Mouse (Mus musculus) olfactory bulb, adult 2 months (tissue): ENCODE measurements around the gene Atg10. TPM values are rescaled to one million over a fixed set of nuclear protein-coding genes. Genes with fewer than 3 reads are reported as not detected.

Experiments
- H3K27ac ChIP-seq: fragments of 200-500 bp; 2 replicates; pipeline ENCODE4 v1.5.1; 2012; ENCODE audit warnings: low read depth, low read length; ENCODE audit not compliant: insufficient read depth
- H3K4me1 ChIP-seq: fragments of 200-500 bp; 2 replicates; pipeline ENCODE4 v1.6.1; 2012; ENCODE audit warnings: low read length; ENCODE audit not compliant: control insufficient read depth, insufficient read depth
- H3K4me3 ChIP-seq: fragments of 200-500 bp; 2 replicates; pipeline ENCODE4 v1.5.1; 2012; ENCODE audit warnings: mild to moderate bottlenecking, low read depth, low read length, moderate library complexity; ENCODE audit not compliant: insufficient read depth
- CTCF ChIP-seq: fragments of 200-500 bp; IDR thresholded peaks from 2 replicates; pipeline ENCODE4 v1.5.1; 2012; ENCODE audit warnings: low read depth, mild to moderate bottlenecking, low read length, moderate library complexity; ENCODE audit not compliant: insufficient read depth
- POLR2A ChIP-seq: fragments of 200-500 bp; IDR thresholded peaks from 2 replicates; pipeline ENCODE4 v1.6.1; 2012; ENCODE audit warnings: mild to moderate bottlenecking, low read depth, low read length, moderate library complexity; ENCODE audit not compliant: insufficient read depth
- WGBS: fragments of 180-500 bp; shearing (Covaris S2); methylation state at CpG from one replicate; pipeline ENCODE4 v1.1.7; 2018; 5-methylcytosine and 5-hydroxymethylcytosine counted together
- polyA plus RNA-seq: library from polyadenylated mRNA; stranded (reverse); fragments of >200 nt; gene quantifications from 2 replicates; pipeline ENCODE4 v1.2.4, GENCODE M21; 2012; ENCODE audit warnings: low replicate concordance; ENCODE audit not compliant: missing spikeins, insufficient read depth, insufficient read length

Gene Atg10
- polyA plus RNA-seq, 1 experiment = not detected

DNA sequence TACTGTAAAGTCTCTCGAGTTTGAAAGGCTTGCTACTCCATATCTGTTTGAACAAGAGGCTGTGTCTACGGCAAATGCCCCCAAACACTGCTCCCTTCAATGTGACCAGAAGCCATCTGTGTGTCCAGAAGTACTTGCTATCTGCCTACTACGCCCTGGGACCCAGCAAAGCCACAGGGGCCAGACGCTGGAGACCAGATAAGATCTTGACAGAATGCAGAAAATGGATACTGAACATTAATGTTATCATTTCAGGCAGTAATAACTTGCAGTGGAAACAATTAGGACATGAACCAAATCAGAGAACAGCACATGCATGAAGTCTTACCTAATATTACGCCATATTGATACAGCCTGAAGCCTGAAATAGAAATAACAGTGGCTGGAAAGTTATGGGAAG is 56.2 kb downstream of the Atg10 start:
- 96% methylated on average over 5 of the region's 5 CpGs for WGBS

DNA sequence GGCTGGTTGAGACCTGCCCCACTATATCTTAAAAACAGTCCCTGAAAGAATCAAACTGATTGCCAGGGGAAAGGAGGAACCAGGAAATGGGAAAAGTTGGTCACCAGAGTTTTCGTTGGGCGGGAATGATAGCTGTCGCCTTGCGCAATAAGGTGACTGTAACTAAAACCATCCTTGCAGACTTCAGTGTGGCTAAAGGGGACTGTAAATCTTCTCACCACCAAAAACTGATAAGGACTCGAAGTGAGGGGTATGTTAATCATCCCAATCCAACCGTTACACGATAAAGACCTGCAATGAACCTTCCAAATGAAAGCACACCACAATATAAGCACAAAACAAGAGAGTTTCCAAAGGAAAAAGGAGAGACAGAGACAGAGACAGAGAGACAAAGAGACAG is 57.5 kb downstream of the Atg10 start:
- WGBS = 97% methylated on average over 7 of the region's 7 CpGs
- TF ChIP-seq POLR2A (no peak), CTCF (no peak)
- Histone ChIP-seq H3K4me3 (no peak overlapping the region), H3K4me1 (peaks cover 13% of the 10 kb centered on the region; the same call in 1 of the 2 replicates), H3K27ac (no peak overlapping the region)

More for the DNA sequence above, 56.2 kb downstream of the Atg10 start:
- H3K4me1 ChIP-seq = peaks cover 11% of the 10 kb centered on the region; the same call in 1 of the 2 replicates
- no peak overlapping the region for H3K27ac ChIP-seq
- TF ChIP-seq POLR2A = no peak
- TF ChIP-seq CTCF = no peak
- H3K4me3 ChIP-seq = no peak overlapping the region

DNA sequence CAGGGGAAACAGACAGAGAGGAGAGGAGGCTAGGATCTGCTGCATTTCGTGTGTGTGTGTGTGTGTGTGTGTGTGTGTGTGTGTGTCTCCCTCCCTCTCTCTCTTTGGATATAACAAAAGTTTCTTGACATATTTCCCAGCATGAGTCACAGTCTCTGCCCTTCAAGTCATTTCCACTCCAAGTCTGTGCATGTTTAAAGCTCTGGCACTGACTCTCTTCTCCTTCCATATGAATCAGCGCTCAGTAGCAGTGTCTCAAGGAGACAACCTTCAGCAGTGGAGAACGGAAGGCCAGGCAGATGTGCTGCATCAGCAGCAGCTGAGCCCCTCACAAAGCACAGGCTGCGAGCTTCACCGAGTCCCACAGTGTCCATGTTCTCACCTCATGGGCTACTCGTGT is 58.6 kb downstream of the Atg10 start:
- Histone ChIP-seq H3K27ac (peak overlapping the region; percentile 62), H3K4me1 (peaks cover 13% of the 10 kb centered on the region; the same call in 1 of the 2 replicates), H3K4me3 (no peak overlapping the region)
- no peak for TF ChIP-seq POLR2A
- TF ChIP-seq CTCF = no peak
- 47% methylated on average over 6 of the region's 6 CpGs for WGBS

GRCm38 (mm10) chr13:91163292-91163691 is 60.5 kb downstream of the Atg10 start:
- Histone ChIP-seq H3K4me3 (no peak overlapping the region), H3K4me1 (peaks cover 10% of the 10 kb centered on the region; the same call in 1 of the 2 replicates), H3K27ac (no peak overlapping the region)
- WGBS = 84% methylated on average over 4 of the region's 4 CpGs
- TF ChIP-seq POLR2A = no peak
- no peak for TF ChIP-seq CTCF

DNA sequence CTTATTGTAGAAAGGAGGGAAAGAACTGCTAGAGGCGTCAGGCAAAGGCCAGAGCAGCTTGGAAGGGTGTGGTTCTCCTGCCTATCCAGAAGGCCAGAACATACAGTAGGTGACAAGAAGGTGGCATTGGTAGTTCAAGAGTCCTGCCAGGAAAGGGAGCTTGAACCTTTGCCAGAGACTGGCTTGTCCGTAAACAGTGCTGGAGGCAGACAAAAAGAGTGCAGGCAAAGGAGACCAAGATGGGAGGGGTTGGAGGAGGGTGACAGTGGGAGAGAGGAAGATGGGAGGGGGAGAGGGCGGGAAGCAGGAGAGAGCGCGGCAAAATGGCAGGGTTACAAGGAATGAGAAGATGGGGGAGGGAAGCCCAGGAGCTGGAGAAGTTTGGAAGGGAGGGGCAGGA is 61.3 kb downstream of the Atg10 start:
- no peak overlapping the region for H3K27ac ChIP-seq
- peaks cover 10% of the 10 kb centered on the region; the same call in 1 of the 2 replicates for H3K4me1 ChIP-seq
- WGBS = 52% methylated on average over 5 of the region's 5 CpGs
- TF ChIP-seq CTCF (no peak), POLR2A (no peak)
- H3K4me3 ChIP-seq = no peak overlapping the region

DNA sequence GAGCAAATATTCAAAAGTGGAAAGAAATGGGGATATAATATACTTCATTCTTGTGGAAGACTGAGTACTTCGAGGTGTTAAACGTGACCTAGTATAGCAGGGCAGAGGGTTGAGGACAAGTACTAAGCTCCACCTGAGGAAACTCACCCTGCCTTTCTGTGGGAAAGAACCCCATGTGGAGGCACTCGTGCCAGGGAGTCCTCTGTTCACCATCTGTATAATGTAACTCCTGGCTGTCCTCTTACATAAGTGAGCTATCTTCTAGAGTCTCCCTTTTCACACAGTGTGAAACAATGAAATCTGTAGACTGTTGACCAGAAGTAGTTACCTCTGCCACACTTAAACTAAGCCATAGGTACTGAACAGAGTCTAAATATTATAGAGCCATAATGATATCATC is 63.2 kb downstream of the Atg10 start:
- Histone ChIP-seq H3K4me3 (no peak overlapping the region), H3K27ac (no peak overlapping the region), H3K4me1 (peaks cover 6% of the 10 kb centered on the region; the same call in 1 of the 2 replicates)
- WGBS = 88% methylated on average over 3 of the region's 3 CpGs
- TF ChIP-seq CTCF (no peak), POLR2A (no peak)

DNA sequence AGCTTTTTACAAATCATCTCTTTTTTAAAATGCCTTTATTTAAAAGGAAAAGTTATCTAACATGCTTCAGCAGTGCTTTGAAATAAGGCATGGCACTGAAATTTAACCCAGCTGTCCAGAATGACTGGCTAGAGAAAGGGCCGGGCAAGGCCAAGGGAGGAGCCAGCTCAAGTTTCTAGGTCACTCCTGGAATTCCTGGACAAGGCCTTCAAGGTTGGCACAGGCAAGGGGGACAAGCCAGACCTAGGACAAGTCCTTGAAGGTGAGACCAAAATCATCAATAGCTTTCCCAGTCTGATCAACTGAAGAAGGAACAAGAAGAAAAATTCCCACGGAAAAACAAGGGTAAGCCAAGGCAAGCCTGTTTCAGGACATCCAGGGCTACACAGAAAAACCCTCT is 63.9 kb downstream of the Atg10 start:
- Histone ChIP-seq H3K4me1 (peaks cover 3% of the 10 kb centered on the region; the same call in 1 of the 2 replicates), H3K27ac (no peak overlapping the region), H3K4me3 (no peak overlapping the region)
- WGBS = 82% methylated on average over 2 of the region's 2 CpGs
- no peak for TF ChIP-seq CTCF

- 95% methylated on average over 4 of the region's 4 CpGs for WGBS
- Histone ChIP-seq H3K4me3 (no peak overlapping the region), H3K27ac (no peak overlapping the region), H3K4me1 (peaks cover 3% of the 10 kb centered on the region; the same call in 1 of the 2 replicates)
- TF ChIP-seq CTCF (no peak), POLR2A (no peak)
Measured at GRCm38 (mm10) chr13:91157941-91158340, 65.8 kb downstream of the Atg10 start.

- peaks cover under 1% of the 10 kb centered on the region; the same call in 1 of the 2 replicates for H3K4me1 ChIP-seq
- no peak overlapping the region for H3K4me3 ChIP-seq
- TF ChIP-seq POLR2A (no peak), CTCF (no peak)
- H3K27ac ChIP-seq = no peak overlapping the region
Measured at GRCm38 (mm10) chr13:91157429-91157828, 66.3 kb downstream of the Atg10 start.

- 97% methylated on average over 2 of the region's 2 CpGs for WGBS
- Histone ChIP-seq H3K4me1 (no peaks in the 10 kb centered on the region), H3K4me3 (no peak overlapping the region), H3K27ac (no peak overlapping the region)
- TF ChIP-seq CTCF (no peak), POLR2A (no peak)
Measured at GRCm38 (mm10) chr13:91156949-91157348, 66.8 kb downstream of the Atg10 start.
